Mouse (Mus musculus) kidney, postnatal 36 days (tissue): ENCODE results near the gene Slc17a8.
A peak's percentile ranks its signal among the peaks of the same experiment; 100 is the strongest.
"Not testable (repeated sequence)": the region's sequence is repeated elsewhere in the genome, so short reads cannot be mapped to it uniquely, and the experiment has no call there.

Experiments used
- DNase-seq, 2 experiments: peaks; one replicate each; pipeline ENCODE4 v3.0.0; 2021 to 2022; ENCODE audit warnings: mixed read lengths in 2 of 2

Gene Slc17a8

DNA sequence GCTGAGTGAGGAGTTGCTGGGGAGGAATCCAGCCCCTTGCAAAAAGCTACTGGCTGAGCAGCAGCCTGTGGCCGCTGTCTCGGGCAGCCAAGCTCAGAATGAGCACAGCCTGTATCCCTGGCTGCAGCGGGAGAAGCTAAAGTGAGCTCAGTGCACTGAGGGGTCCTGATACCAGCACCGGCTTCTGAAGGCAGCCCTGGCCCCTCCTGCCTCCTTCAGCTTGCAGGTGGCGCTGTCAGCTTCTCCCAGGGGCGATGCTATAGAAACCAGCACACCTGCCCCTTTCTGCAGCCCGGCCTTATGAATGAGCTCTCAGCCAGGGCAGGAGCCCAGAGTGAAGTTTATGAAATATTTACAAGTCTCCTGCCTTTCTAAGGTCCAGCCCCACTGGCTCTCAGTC, at the start of gene Slc17a8:
TSS of gene Slc17a8 (minus strand) at position 125 of the 400 bp plus-strand sequence.
- no peak for DNase-seq

DNA sequence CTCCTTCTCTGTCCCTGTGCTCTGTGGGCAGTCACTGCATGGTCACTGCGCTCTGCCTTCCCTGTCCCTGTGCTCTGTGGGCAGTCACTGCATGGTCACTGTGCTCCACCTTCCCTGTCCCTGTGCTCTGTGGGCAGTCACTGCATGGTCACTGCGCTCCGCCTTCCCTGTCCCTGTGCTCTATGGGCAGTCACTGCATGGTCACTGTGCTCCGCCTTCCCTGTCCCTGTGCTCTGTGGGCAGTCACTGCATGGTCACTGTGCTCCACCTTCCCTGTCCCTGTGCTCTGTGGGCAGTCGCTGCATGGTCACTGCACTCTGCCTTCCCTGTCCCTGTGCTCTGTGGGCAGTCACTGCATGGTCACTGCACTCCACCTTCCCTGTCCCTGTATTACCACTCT, 49.3 kb upstream of the Slc17a8 start:
- DNase-seq: not testable (repeated sequence)

DNA sequence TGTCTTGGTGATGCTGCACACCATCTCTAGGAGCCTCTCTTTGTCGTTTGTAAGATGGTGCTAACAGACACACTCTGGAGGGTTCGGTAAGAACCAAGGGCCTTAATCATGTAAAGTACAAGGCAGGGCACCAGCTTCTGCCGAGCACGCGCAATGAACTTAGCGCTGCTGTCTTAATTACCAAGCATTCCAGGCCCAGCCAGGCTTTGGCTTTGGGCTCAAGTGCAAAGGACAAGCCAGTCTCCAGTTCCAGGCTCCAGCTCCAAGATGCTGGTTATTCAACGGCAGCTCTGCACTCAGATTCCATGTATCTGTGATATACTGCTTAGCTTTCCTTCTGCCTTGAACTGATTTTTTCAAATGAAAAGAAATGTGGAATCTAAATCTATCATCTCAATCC, 46.5 kb upstream of the Slc17a8 start:
- peak; percentile 64 to 67 for DNase-seq

DNA sequence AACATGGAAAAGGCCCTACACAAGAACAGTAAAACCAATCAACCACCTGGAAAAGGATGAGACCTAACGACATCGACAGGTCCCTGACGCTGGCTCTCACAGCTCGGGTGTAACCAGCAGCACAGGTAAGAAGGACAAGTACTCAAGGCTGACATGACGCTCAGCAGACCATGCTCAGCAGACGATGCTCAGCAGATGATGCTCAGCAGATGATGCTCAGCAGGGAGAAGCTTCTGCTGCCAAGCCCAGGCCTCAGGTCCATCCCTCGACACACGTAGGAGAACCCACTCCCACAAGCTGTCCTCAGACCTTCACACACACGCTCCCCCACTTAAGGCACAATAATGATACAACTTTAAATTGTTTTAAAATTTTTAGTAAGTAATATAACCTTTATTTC, 44.6 kb upstream of the Slc17a8 start:
- DNase-seq: no peak

DNA sequence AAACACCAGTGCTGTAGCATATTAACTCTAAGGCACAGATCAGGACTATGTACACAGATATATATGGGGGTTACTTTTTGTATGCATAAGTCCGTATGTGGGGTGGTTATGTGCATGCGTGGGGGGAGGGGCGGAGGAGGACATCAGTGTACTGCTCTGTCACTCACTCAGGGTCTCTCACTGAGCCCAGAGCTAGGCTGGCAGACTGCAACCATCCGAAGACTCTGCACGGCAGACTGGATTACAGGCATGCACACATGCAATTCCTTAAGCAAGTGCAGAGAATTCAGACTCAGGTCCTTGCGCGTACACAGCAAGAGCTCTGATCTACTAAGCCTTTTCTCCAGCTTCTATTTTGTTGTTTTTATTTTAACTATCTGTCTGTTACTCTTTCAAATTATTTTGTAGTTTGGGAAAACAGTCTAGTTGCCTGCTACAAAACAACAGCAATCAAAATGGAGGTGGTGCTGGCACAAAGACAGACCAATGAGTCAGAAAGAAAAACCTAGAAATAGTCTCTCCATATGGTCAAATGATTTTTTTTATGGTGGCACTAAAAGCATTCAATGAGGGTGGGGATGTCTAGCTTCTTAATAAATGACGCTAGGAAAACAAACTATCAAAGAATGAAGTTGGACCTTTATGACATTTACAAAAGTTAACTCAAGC, 44.1 kb upstream of the Slc17a8 start:
- no peak for DNase-seq

DNA sequence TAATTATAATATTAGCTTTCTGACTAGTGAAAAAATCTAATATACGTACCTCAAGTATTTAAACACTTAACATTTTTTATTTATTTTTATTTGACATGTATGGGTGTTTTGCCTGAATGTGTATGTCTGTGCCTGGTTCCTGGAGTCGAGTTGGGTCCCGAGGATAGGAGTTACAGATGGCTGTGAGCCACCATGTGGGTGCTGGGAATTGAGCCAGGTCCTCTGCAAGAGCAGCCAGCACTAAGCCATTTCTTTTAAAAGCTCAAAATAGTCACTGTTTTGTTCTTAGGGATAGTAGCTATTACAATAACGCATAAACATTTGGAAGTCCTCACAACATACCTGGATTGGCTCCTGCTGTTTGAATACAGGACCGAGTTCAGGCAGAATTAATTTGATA, 35.3 kb upstream of the Slc17a8 start:
- DNase-seq: peak in 1 of 2 experiments; percentile 20

DNA sequence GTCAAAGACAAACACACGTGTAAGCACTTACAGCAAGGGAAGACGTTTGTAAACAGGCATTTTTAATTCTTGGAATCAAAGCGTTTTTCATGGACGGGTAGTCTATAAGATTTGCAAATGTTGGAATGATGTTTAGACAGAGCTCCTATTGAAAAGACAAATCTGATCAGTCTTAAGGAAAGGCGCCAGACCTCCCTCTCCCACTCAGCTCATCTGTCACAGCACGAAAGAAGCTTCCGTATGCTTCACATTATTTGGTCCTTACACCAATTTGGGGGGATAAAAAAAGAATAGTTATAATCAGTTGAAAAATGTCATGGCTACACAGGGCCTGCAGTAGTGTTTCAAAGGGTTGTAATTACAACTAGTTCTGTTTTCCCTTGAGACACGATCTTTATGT, 31.9 kb upstream of the Slc17a8 start:
- DNase-seq: no peak

DNA sequence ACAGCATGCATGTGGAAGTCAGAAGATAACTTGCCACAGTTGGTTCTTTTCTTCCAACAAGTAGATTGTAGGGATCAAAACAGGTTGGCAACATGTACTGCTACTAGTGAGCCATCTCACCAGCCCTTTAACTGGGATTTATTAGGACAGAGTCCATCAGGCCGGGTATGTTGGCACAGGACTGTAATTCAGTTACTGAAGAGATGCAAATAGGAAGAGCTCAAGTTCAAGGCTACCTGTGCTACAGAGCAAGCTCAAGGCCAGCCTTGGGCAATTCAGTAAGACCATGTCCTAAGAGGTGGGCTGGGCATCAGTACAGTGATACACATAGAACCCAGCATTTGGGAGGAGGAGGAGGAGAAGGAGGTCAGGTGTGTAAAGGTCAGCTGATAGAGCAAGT, 30.6 kb upstream of the Slc17a8 start:
- DNase-seq: no peak

DNA sequence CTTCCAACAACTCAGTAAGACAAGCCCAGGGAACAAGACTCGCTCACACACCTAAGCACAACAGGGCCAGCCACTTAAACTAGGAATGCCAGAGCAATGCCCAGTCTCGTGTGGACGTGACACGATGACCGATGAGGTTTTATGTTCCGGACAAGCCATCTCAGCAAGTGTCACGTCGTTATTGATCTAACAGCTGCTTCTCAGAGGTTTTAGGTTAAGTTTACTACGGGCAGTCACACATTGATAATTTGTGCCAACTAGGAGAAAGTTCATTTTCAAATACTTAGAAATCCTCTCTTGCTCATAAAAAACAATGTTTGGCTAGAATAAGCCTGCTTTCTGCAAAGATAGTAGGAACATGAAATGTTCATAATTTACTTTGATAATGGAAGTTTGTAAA, 25.9 kb upstream of the Slc17a8 start:
- DNase-seq: no peak

DNA sequence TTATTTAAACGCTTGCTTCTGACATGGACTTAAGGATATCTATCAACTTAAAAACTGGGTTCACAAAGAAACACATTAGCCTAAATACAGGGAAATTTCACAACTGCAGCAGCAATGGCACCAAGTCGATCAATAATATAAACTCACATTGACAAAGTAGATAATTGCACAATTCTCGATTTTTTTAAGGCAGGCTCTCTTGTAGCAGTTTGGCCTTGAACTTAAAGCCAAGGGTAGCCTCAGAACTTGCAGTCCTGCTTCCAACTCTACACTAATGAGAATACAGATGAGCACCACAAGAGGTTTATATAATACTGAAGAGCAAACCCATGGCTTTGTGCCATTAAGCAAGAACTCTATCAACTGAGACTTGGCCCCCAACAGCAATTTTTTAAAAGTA, 15.9 kb upstream of the Slc17a8 start:
- DNase-seq: no peak

DNA sequence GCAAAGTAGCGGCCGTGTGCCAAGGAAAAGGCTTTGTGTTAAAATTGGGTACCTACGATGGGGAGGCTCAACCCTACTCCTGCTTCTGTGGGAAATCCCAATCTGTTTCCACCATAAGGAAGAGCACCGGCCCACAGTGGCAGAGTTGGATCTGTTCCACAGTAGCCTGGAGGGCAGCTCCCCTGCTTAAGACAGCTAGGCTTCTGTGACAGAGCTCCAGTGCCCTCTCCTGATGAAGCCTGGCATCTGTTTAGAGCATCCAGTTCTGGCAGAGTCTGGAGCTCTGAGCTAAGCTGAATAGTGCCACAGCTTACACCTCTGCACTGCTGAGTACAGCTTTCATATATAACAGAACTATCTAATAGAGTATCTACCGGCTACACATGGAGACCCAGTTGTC, 14.0 kb upstream of the Slc17a8 start:
- DNase-seq: peak; percentile 76 to 79

DNA sequence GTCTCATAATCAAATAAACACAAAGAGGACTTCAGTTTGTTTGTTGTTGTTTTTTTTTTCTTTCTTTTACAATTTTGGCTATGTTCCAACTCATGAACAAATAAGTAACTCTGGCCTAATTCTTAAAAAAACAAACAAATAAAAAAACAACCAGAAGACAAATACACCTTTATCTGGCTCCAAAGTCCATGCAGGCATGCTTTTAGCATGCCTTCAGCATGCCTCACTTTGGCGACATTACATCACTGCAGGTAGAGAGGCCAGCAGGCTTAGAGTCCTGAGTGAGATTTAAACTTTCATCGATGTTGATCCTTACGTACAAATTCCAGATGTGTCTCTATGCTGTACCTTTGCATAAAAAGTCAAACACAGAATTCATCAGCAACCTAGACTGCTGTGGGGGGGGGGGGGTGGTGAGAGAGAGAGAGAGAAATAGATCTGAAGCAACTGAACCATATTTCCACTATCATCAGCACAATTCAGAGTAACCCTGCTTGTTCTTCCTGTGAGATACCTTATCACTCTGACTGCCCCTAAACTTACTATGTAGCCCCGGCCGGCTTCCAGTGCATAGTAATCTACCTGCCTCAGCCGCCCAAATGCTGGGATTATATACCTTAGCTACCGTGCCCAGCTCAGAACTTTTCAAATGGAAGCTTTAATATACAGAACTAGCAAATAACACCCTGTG, 12.8 kb upstream of the Slc17a8 start:
- DNase-seq: peak; percentile 57 to 64

DNA sequence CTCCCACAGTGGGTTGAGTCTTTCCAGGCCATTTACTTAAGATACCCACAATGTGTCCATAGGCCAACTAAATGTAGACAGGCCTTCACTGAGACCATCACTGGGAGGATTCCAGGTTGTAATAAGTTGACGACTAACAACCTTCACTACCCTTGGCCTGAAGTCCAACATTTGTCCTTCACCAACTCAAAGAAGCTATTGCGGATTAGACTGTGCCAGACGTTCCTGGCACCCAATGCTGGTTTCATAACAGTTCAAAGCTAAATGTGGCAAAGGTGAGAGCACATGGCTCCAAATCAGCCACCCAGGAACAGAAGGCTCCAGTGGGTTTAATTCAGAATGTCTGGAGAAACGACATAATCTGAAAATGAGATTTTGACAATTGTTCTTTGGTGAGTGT, 12.1 kb upstream of the Slc17a8 start:
- peak; percentile 81 to 91 for DNase-seq

DNA sequence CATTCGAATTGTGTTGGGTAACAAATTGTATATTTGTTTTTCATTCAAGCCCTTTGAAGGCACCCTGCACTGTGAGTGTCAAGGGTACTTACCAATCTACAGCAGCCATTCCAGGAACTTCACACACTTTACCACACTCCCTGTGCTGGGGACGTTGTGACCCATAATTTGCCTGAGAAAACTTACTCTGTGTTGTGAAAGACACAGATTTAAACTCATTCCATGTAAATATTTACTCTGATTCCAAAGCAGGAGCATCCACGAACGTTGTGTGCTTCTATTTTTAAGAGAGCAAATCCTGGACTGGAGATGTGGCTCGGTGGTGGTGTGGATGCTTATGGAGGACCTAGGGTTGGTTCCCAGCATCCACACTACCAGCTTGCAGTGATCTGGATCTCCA, 10.8 kb upstream of the Slc17a8 start:
- DNase-seq: no peak

DNA sequence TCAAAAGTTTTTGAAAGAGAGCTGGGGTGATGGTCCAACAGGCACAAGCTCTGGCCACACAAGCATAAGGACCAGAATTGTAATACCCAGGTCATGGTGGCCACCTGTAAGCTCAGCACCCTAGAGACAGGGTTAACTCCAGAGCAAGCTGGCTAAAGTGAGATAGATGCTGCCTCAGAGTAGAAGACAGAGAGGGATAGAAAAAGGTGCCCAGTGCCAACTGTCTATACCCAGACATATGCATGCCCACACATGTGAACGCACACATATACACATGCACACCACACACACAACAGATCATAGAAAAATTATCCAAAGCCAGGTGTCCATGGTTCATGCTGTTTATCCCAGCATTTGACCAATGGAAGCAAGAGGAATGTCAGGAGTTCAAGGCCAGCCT, 9.5 kb upstream of the Slc17a8 start:
- DNase-seq: no peak

DNA sequence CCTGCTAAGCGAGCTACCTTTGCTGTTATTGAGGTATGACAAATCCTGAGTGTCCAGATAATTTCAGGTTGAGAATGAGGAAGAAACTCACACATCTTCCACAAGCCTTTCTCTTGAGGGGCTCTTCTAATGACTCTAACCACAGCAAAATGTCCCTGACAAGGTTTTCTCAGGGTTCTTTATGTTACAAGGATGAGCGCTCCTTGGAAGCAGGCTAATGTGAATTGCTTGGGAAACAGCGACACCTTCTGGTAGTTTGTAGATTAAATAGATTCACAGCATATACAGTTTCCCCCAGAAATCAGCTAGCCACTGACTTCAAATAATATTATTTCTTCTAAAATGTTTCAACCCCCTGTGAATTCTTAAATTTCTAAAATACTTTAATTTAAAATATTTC, 9.0 kb upstream of the Slc17a8 start:
- peak; percentile 53 to 64 for DNase-seq

DNA sequence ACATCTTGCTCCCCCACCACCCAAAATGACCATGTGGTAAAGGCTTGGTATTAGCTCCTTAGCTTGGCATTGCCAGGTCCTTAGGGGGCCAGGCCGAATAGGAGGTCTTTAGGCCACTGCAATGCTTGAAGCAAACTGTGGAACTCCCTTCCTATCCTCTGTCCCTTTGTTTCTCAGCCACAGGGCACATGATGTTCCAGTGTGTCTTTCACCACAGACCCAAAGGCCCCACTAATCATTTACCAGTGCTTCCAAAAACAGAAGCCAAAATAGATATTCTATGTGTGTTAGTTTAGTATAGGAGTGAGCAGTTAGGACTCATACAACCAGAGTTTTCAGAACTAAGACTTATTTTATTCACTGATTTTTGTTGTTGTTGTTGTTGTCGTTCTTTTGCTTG, 5.7 kb upstream of the Slc17a8 start:
- DNase-seq: peak in 1 of 2 experiments; percentile 16

DNA sequence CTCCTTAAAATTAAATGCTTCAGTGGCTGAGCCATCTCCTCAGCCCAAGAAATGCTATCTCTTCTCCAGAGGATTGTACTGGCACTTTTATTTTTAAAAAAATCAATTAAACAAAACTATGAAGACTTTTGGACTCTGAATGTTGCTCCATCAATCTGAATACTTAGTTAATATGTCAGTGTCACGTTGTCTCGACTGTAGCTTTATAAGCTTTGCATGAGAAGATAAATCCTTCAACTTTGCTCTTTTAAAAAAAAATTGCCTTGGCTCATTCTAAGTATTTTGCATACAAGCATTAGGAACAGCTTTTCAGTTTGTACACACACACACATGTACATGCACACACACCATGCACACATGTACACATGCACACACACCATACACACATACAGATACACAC, 3.1 kb upstream of the Slc17a8 start:
- no peak for DNase-seq

DNA sequence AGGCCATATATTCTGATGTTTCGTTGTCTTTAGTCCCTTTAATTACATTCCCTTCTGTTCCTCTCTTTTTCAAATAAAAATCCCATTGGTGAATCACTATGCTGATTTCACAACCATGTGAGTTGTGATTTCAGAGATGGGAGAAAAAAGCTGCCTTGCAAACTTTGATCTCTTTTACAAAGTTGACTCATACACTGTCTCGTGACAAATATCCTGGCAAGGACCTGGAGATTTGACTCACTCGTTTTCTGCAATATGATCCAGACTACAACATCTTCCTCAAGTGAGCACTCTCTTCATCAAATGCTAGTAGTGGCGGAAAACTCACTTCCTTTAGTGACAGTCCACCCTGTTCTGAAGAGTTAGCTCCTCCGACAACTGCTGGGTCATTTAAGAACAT, 21.7 kb downstream of the Slc17a8 start:
- DNase-seq: no peak

DNA sequence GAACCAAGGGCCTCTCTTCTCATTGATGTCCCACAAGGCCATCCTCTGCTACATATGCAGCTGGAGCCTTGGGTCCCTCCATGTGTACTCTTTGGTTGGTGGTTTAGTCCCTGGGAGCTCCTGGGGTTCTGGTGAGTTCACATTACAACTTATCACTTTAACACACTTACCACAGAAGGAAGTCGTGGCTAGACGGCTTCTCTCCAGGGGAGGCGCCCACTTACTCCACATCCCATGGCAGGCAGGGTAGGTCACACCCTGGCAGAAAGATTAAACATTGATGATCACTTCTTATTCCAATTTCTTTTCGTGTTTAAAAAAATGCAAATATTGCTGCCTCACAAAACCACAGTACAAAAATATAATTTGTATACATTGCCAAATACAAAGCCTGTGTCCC, 23.8 kb downstream of the Slc17a8 start:
- DNase-seq: no peak

DNA sequence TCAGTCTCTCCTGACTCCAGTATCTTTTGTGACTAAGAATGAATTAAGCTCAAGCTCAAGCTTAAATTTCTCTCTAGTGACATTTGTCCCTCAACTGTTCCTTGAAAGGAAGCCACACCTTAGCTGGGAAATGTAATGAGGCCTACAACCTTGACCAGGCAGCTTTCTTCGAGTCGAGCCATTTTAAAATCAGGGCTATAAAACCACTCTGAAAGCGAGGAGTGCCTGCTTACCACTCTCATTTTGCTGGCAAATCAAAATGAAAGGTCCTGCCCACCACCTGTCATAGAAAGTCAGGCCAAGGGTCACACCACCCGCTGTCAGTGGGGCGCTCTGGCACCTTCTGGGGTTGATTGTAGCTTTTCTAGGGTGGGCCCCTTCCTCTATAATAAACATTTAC, 25.1 kb downstream of the Slc17a8 start:
- no peak for DNase-seq

DNA sequence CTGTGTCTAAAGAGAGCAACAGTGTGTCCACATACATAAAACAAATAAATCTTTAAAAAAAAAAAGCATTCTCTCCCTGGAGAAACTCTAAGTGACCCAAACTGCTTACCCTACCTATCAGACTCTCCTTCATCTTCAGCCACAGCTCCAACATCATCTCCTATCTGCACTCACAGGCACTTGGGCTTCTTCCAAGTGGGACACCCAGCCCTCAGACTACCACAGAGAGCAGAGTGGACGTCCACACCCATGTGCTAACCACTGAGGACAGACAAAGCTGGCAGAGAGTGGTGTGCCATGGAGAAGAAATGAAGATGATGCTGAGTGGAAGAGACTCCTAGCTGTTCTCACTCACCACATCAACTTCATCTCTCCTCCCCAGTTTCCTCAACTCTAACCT, 25.5 kb downstream of the Slc17a8 start:
- no peak for DNase-seq

DNA sequence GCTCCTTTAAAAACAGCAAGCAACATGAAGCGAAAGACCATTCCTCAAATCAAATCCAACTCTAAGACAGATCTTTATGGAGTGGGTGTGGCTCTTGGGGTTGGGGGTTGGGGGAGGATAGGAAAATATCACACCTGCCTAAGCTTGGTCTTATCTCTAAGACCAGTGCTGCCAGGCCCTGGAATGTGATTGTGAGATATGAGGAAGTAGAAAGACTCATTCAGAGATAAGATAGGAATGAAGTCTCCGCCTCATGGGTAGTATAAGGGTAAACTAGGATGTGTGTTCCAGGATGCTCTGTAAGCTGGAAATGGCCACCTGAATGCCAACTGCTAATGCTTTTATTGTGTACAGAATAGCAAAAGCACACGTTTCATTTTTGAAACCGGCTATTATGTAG, 26.7 kb downstream of the Slc17a8 start:
- no peak for DNase-seq

DNA sequence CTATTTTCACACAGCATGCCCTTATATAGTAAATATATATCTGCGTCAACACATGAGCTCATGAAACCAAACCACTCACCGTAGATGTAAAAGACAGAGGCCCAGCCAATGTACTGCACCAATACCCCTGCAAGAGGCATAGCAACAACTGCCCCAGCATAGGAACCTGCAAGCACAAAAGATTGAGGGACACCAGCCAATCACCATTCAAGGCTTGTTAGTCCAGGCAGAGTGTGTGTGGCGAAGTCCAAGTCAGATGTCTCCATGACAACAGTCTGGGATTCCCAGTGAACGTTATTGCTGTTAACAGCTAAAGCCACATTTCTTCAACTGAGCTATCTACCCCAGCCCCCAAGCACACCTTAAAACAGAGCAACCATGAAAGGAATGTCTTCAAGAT, 28.3 kb downstream of the Slc17a8 start:
- no peak for DNase-seq

DNA sequence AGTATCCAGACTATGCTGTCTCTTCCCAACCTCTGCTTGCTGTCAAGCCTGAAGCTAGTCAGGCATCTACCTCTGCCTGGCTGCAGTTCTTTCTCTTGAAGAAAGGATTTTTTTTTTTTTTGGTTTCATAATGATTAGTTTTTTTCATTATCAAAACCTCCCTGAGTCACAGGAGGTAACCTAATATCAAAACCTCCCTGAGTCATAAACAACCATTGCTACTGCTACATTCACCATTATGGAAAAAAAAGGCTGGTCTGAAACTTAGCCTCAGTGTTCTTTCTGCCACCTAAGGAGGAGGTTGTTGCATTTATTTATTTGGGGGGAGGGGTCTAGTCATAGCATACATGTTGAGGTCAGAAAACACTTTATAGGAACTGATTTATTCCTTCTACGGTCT, 31.2 kb downstream of the Slc17a8 start:
- DNase-seq: no peak
